Mouse (Mus musculus): ENCODE measurements at regions not wholly inside any gene's neighbourhood (a gene's known extent, or its start where the extent isn't known, plus 50 kb on each side); places are given as distances from the start of the nearest gene placed in this dataset.

DNA sequence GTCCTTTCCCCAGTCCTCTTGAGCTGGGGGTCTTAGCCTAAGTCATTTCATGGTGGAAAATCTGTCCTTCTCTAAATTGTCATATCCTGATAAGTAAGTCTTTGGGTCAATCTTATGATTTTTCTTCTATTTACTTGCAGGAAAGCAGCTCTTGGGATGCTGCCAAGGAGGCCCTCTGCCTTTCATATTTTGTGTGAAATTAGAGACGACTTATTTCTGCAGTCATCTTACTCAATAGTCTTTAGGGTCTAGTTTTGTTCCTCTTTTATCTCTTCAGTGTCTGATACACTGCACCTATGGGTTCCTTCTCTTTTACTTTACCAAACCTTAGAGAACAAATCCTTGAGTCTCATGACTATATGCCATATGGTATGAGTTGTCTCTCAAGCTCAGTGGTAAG, 196.0 kb upstream of the Jun start:
- WGBS (ENCODE audit: insufficient replicate concordance) = 75% methylated on average over 1 of the region's 1 CpGs
- Histone ChIP-seq H3K4me2 (no peak overlapping the region), H3K36me3 (ENCODE audit: control insufficient read depth, insufficient read depth, low read length) (no peaks in the 10 kb centered on the region), H3K4me3 (ENCODE audit: low read depth, low read length) (no peak overlapping the region), H3K9ac (ENCODE audit: low read depth, low read length) (no peak overlapping the region), H3K4me1 (ENCODE audit: control insufficient read depth, insufficient read depth, low read length) (no peaks in the 10 kb centered on the region), H3K27me3 (ENCODE audit: control insufficient read depth, insufficient read depth, low read length) (no peaks in the 10 kb centered on the region), H3K9me3 (replicated peaks; ENCODE audit: control insufficient read depth, low read length) (no peaks in the 10 kb centered on the region), H3K27ac (ENCODE audit: low read depth, low read length) (no peak overlapping the region)
- ATAC-seq (replicated peaks; ENCODE audit: insufficient number of reproducible peaks, low FRiP score, low TSS enrichment) = no peak

GRCm38 (mm10) chr4:95249031-95249430, 197.0 kb upstream of the Jun start:
- H3K4me3 ChIP-seq (ENCODE audit: low read depth, low read length) = no peak overlapping the region

DNA sequence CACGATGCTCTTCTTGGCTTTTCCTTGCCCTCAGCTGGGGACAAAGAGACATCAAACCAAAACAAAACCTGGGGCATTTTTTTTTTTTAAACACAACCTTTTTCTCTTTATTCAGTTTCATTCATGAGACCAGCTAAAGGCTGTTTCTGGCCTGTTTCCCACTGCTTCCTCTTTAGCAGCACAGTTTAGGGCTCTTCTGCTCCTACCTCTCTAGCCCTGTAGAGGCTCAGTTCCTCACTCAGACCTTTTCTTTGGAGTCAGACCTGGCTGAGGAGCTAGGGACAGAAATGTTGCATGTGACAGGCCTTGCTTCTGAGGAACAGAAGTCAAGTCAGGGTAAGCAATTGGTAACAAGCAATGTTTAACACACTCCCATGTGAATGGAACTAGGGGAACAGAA, 198.1 kb upstream of the Jun start:
- Histone ChIP-seq H3K4me3 (ENCODE audit: low read depth, low read length) (no peak overlapping the region), H3K4me1 (ENCODE audit: control insufficient read depth, insufficient read depth, low read length) (no peaks in the 10 kb centered on the region), H3K27me3 (ENCODE audit: control insufficient read depth, insufficient read depth, low read length) (no peaks in the 10 kb centered on the region), H3K36me3 (ENCODE audit: control insufficient read depth, insufficient read depth, low read length) (no peaks in the 10 kb centered on the region), H3K9ac (ENCODE audit: low read depth, low read length) (no peak overlapping the region), H3K9me3 (replicated peaks; ENCODE audit: control insufficient read depth, low read length) (no peaks in the 10 kb centered on the region), H3K27ac (ENCODE audit: low read depth, low read length) (no peak overlapping the region), H3K4me2 (no peak overlapping the region)
- WGBS (ENCODE audit: insufficient replicate concordance) = 58% methylated on average over 1 of the region's 1 CpGs
- ATAC-seq (replicated peaks; ENCODE audit: insufficient number of reproducible peaks, low FRiP score, low TSS enrichment) = no peak

More at GRCm38 (mm10) chr4:95249031-95249430, 197.0 kb upstream of the Jun start:
- Histone ChIP-seq H3K27me3 (ENCODE audit: control insufficient read depth, insufficient read depth, low read length) (no peaks in the 10 kb centered on the region), H3K4me1 (ENCODE audit: control insufficient read depth, insufficient read depth, low read length) (no peaks in the 10 kb centered on the region), H3K9ac (ENCODE audit: low read depth, low read length) (no peak overlapping the region), H3K4me2 (no peak overlapping the region), H3K27ac (ENCODE audit: low read depth, low read length) (no peak overlapping the region), H3K36me3 (ENCODE audit: control insufficient read depth, insufficient read depth, low read length) (no peaks in the 10 kb centered on the region), H3K9me3 (replicated peaks; ENCODE audit: control insufficient read depth, low read length) (no peaks in the 10 kb centered on the region)
- WGBS (ENCODE audit: insufficient replicate concordance) = 76% methylated on average over 4 of the region's 4 CpGs
- ATAC-seq (replicated peaks; ENCODE audit: insufficient number of reproducible peaks, low FRiP score, low TSS enrichment) = no peak

DNA sequence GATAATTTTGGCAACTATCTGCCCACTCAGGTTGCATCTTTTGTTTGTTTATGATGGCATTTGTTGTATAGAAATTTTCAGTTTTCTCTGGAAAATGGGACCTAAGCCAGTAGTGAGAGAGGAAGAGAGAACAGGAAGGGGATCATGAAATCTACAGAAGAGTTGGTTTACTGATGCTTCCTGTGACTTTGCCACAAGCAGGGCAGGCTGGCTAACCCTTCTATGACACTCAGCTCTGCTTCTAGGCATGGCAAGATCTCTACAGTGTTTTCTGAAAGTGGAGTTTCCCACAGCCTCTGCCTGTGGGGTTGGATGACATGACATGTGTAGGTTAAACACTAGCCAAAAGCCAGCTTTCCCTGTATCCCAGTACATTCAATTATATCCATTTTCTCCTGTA, 217.7 kb upstream of the Jun start:
- H3K4me1 ChIP-seq (ENCODE audit: control insufficient read depth, insufficient read depth, low read length) = no peaks in the 10 kb centered on the region
- H3K27ac ChIP-seq (ENCODE audit: low read depth, low read length) = no peak overlapping the region
- no peak overlapping the region for H3K4me3 ChIP-seq (ENCODE audit: low read depth, low read length)
- no peak overlapping the region for H3K9ac ChIP-seq (ENCODE audit: low read depth, low read length)
- no peaks in the 10 kb centered on the region for H3K9me3 ChIP-seq (replicated peaks; ENCODE audit: control insufficient read depth, low read length)
- no peaks in the 10 kb centered on the region for H3K27me3 ChIP-seq (ENCODE audit: control insufficient read depth, insufficient read depth, low read length)
- H3K36me3 ChIP-seq (ENCODE audit: control insufficient read depth, insufficient read depth, low read length) = no peaks in the 10 kb centered on the region
- no peak for ATAC-seq (replicated peaks; ENCODE audit: insufficient number of reproducible peaks, low FRiP score, low TSS enrichment)
- H3K4me2 ChIP-seq = no peak overlapping the region

- Histone ChIP-seq H3K9me3 (replicated peaks; ENCODE audit: control insufficient read depth, low read length) (no peaks in the 10 kb centered on the region), H3K4me3 (ENCODE audit: low read depth, low read length) (no peak overlapping the region), H3K9ac (ENCODE audit: low read depth, low read length) (no peak overlapping the region), H3K4me1 (ENCODE audit: control insufficient read depth, insufficient read depth, low read length) (no peaks in the 10 kb centered on the region), H3K27ac (ENCODE audit: low read depth, low read length) (no peak overlapping the region), H3K27me3 (ENCODE audit: control insufficient read depth, insufficient read depth, low read length) (no peaks in the 10 kb centered on the region), H3K4me2 (no peak overlapping the region), H3K36me3 (ENCODE audit: control insufficient read depth, insufficient read depth, low read length) (no peaks in the 10 kb centered on the region)
- ATAC-seq (replicated peaks; ENCODE audit: insufficient number of reproducible peaks, low FRiP score, low TSS enrichment) = no peak
- WGBS (ENCODE audit: insufficient replicate concordance) = 44% methylated on average over 1 of the region's 1 CpGs
Observed at GRCm38 (mm10) chr4:95270389-95270788, 218.4 kb upstream of the Jun start.

GRCm38 (mm10) chr4:95276231-95276630, 224.2 kb upstream of the Jun start:
- Histone ChIP-seq H3K27ac (ENCODE audit: low read depth, low read length) (no peak overlapping the region), H3K4me1 (ENCODE audit: control insufficient read depth, insufficient read depth, low read length) (no peaks in the 10 kb centered on the region), H3K36me3 (ENCODE audit: control insufficient read depth, insufficient read depth, low read length) (no peaks in the 10 kb centered on the region), H3K9me3 (replicated peaks; ENCODE audit: control insufficient read depth, low read length) (no peaks in the 10 kb centered on the region), H3K4me2 (no peak overlapping the region), H3K9ac (ENCODE audit: low read depth, low read length) (no peak overlapping the region), H3K4me3 (ENCODE audit: low read depth, low read length) (no peak overlapping the region), H3K27me3 (ENCODE audit: control insufficient read depth, insufficient read depth, low read length) (no peaks in the 10 kb centered on the region)
- no peak for ATAC-seq (replicated peaks; ENCODE audit: insufficient number of reproducible peaks, low FRiP score, low TSS enrichment)
- 54% methylated on average over 3 of the region's 3 CpGs for WGBS (ENCODE audit: insufficient replicate concordance)

GRCm38 (mm10) chr4:95277989-95278713, 226.1 kb upstream of the Jun start:
- H3K4me3 ChIP-seq (ENCODE audit: low read depth, low read length) = no peak overlapping the region
- no peaks in the 10 kb centered on the region for H3K9me3 ChIP-seq (replicated peaks; ENCODE audit: control insufficient read depth, low read length)
- no peak overlapping the region for H3K27ac ChIP-seq (ENCODE audit: low read depth, low read length)
- no peak overlapping the region for H3K4me2 ChIP-seq
- H3K9ac ChIP-seq (ENCODE audit: low read depth, low read length) = no peak overlapping the region
- no peak for ATAC-seq (replicated peaks; ENCODE audit: insufficient number of reproducible peaks, low FRiP score, low TSS enrichment)
- no peaks in the 10 kb centered on the region for H3K36me3 ChIP-seq (ENCODE audit: control insufficient read depth, insufficient read depth, low read length)
- 51% methylated on average over 11 of the region's 11 CpGs for WGBS (ENCODE audit: insufficient replicate concordance)
- H3K27me3 ChIP-seq (ENCODE audit: control insufficient read depth, insufficient read depth, low read length) = no peaks in the 10 kb centered on the region
- H3K4me1 ChIP-seq (ENCODE audit: control insufficient read depth, insufficient read depth, low read length) = no peaks in the 10 kb centered on the region

GRCm38 (mm10) chr4:95278714-95279095, 226.7 kb upstream of the Jun start:
- H3K9me3 ChIP-seq (replicated peaks; ENCODE audit: control insufficient read depth, low read length) = no peaks in the 10 kb centered on the region
- H3K27ac ChIP-seq (ENCODE audit: low read depth, low read length) = no peak overlapping the region
- H3K36me3 ChIP-seq (ENCODE audit: control insufficient read depth, insufficient read depth, low read length) = no peaks in the 10 kb centered on the region
- H3K4me1 ChIP-seq (ENCODE audit: control insufficient read depth, insufficient read depth, low read length) = peaks cover under 1% of the 10 kb centered on the region; the same call in 1 of the 2 replicates
- H3K4me2 ChIP-seq = no peak overlapping the region
- H3K9ac ChIP-seq (ENCODE audit: low read depth, low read length) = no peak overlapping the region
- no peak for ATAC-seq (replicated peaks; ENCODE audit: insufficient number of reproducible peaks, low FRiP score, low TSS enrichment)
- WGBS (ENCODE audit: insufficient replicate concordance) = 50% methylated on average over 13 of the region's 13 CpGs
- H3K4me3 ChIP-seq (ENCODE audit: low read depth, low read length) = no peak overlapping the region
- H3K27me3 ChIP-seq (ENCODE audit: control insufficient read depth, insufficient read depth, low read length) = no peaks in the 10 kb centered on the region

DNA sequence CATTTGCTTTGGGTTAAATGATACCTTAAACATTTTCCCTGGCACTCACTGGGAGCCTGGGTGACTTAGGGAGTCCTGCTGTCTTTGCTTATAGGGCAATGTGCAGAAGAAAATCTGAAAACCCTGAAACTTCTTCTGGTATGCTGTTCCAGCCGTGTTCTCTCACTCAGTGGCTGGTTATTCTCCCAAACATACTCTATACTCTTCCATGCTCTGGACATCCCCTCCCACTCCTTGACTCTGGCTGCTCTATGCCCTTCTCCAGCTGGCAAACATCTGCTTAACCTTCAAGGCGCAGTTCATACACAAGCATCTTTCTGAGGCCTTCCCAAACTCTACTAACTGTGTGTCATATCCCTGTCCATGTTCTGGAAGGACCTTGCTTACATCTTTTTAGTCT, 227.2 kb upstream of the Jun start:
- WGBS (ENCODE audit: insufficient replicate concordance) = 59% methylated on average over 2 of the region's 2 CpGs
- H3K4me2 ChIP-seq = no peak overlapping the region

More for the DNA sequence above, 227.2 kb upstream of the Jun start:
- H3K9me3 ChIP-seq (replicated peaks; ENCODE audit: control insufficient read depth, low read length) = no peaks in the 10 kb centered on the region
- H3K4me3 ChIP-seq (ENCODE audit: low read depth, low read length) = no peak overlapping the region
- H3K27ac ChIP-seq (ENCODE audit: low read depth, low read length) = no peak overlapping the region
- H3K4me1 ChIP-seq (ENCODE audit: control insufficient read depth, insufficient read depth, low read length) = peaks cover 4% of the 10 kb centered on the region
- no peaks in the 10 kb centered on the region for H3K27me3 ChIP-seq (ENCODE audit: control insufficient read depth, insufficient read depth, low read length)
- no peak overlapping the region for H3K9ac ChIP-seq (ENCODE audit: low read depth, low read length)
- no peaks in the 10 kb centered on the region for H3K36me3 ChIP-seq (ENCODE audit: control insufficient read depth, insufficient read depth, low read length)
- no peak for ATAC-seq (replicated peaks; ENCODE audit: insufficient number of reproducible peaks, low FRiP score, low TSS enrichment)
